Mouse (Mus musculus) cortical plate, adult 2 months (tissue): ENCODE results near the gene Rbms1.

Experiments
- CTCF ChIP-seq: fragments of 200-500 bp; IDR thresholded peaks from 2 replicates; pipeline ENCODE4 v1.5.1; 2011; ENCODE audit warnings: mild to moderate bottlenecking, control low read depth, low read length; ENCODE audit not compliant: insufficient read depth; ENCODE audit errors: extremely low read depth
- POLR2A ChIP-seq: fragments of 200-500 bp; IDR thresholded peaks from 2 replicates; pipeline ENCODE4 v1.6.1; 2011; ENCODE audit warnings: mild to moderate bottlenecking, low read length, control low read depth; ENCODE audit not compliant: insufficient read depth; ENCODE audit errors: extremely low read depth

- no peak for TF ChIP-seq POLR2A
- no peak for TF ChIP-seq CTCF
Measured at GRCm38 (mm10) chr2:60842976-60843375, 120.0 kb downstream of the Rbms1 start.
